Mouse (Mus musculus): ENCODE measurements around the gene Gpr155. TPM values are rescaled to one million over a fixed set of nuclear protein-coding genes. Genes with fewer than 3 reads are reported as not detected.

Gene Gpr155
- total RNA-seq (2015; ENCODE audit: low replicate concordance) (25.2 and 31.0 TPM in 2 replicates), total RNA-seq (2017; ENCODE audit: low replicate concordance) (27.2 and 29.7 TPM in 2 replicates)

- ATAC-seq (replicated peaks; ENCODE audit: low FRiP score, poor library complexity, severe bottlenecking): peak; percentile 92
Measured at GRCm38 (mm10) chr2:73386356-73387046, at the start of gene Gpr155. Gpr155 (minus strand) TSS chr2:73386572.

GRCm38 (mm10) chr2:73435847-73436246 is 49.5 kb upstream of the Gpr155 start:
- no peak for ATAC-seq (replicated peaks; ENCODE audit: low FRiP score, poor library complexity, severe bottlenecking)

GRCm38 (mm10) chr2:73431959-73432396 is 45.6 kb upstream of the Gpr155 start:
- ATAC-seq (replicated peaks; ENCODE audit: low FRiP score, poor library complexity, severe bottlenecking): no peak

GRCm38 (mm10) chr2:73428803-73429468 is 42.6 kb upstream of the Gpr155 start:
- no peak for ATAC-seq (replicated peaks; ENCODE audit: low FRiP score, poor library complexity, severe bottlenecking)

- peak; percentile 81 for ATAC-seq (replicated peaks; ENCODE audit: low FRiP score, poor library complexity, severe bottlenecking)
Measured at GRCm38 (mm10) chr2:73427293-73427692, 40.9 kb upstream of the Gpr155 start.

GRCm38 (mm10) chr2:73425822-73426221 is 39.5 kb upstream of the Gpr155 start:
- no peak for ATAC-seq (replicated peaks; ENCODE audit: low FRiP score, poor library complexity, severe bottlenecking)

- no peak for ATAC-seq (replicated peaks; ENCODE audit: low FRiP score, poor library complexity, severe bottlenecking)
Measured at GRCm38 (mm10) chr2:73419730-73420129, 33.4 kb upstream of the Gpr155 start.

- no peak; the same call in 1 of the 2 replicates for ATAC-seq (replicated peaks; ENCODE audit: low FRiP score, poor library complexity, severe bottlenecking)
Measured at GRCm38 (mm10) chr2:73419285-73419684, 32.9 kb upstream of the Gpr155 start.

- ATAC-seq (replicated peaks; ENCODE audit: low FRiP score, poor library complexity, severe bottlenecking): no peak
Measured at GRCm38 (mm10) chr2:73415892-73416291, 29.5 kb upstream of the Gpr155 start.

- no peak for ATAC-seq (replicated peaks; ENCODE audit: low FRiP score, poor library complexity, severe bottlenecking)
Measured at GRCm38 (mm10) chr2:73410076-73410475, 23.7 kb upstream of the Gpr155 start.

- ATAC-seq (replicated peaks; ENCODE audit: low FRiP score, poor library complexity, severe bottlenecking): no peak
Measured at GRCm38 (mm10) chr2:73407662-73408061, 21.3 kb upstream of the Gpr155 start.

GRCm38 (mm10) chr2:73406336-73406915 is 20.1 kb upstream of the Gpr155 start:
- ATAC-seq (replicated peaks; ENCODE audit: low FRiP score, poor library complexity, severe bottlenecking): no peak

- no peak for ATAC-seq (replicated peaks; ENCODE audit: low FRiP score, poor library complexity, severe bottlenecking)
Measured at GRCm38 (mm10) chr2:73404980-73405379, 18.6 kb upstream of the Gpr155 start.

GRCm38 (mm10) chr2:73404442-73404841 is 18.1 kb upstream of the Gpr155 start:
- no peak for ATAC-seq (replicated peaks; ENCODE audit: low FRiP score, poor library complexity, severe bottlenecking)

GRCm38 (mm10) chr2:73403385-73404013 is 17.1 kb upstream of the Gpr155 start:
- no peak for ATAC-seq (replicated peaks; ENCODE audit: low FRiP score, poor library complexity, severe bottlenecking)

- ATAC-seq (replicated peaks; ENCODE audit: low FRiP score, poor library complexity, severe bottlenecking): no peak
Measured at GRCm38 (mm10) chr2:73401689-73402088, 15.3 kb upstream of the Gpr155 start.

- no peak for ATAC-seq (replicated peaks; ENCODE audit: low FRiP score, poor library complexity, severe bottlenecking)
Measured at GRCm38 (mm10) chr2:73397476-73397875, 11.1 kb upstream of the Gpr155 start.

GRCm38 (mm10) chr2:73396828-73397325 is 10.5 kb upstream of the Gpr155 start:
- no peak for ATAC-seq (replicated peaks; ENCODE audit: low FRiP score, poor library complexity, severe bottlenecking)

GRCm38 (mm10) chr2:73395516-73395915 is 9.1 kb upstream of the Gpr155 start:
- ATAC-seq (replicated peaks; ENCODE audit: low FRiP score, poor library complexity, severe bottlenecking): no peak

GRCm38 (mm10) chr2:73394476-73394875 is 8.1 kb upstream of the Gpr155 start:
- no peak for ATAC-seq (replicated peaks; ENCODE audit: low FRiP score, poor library complexity, severe bottlenecking)
